Mouse (Mus musculus) kidney, embryonic 14.5 days (tissue): ENCODE results near the gene Trip6. TPM values are rescaled to one million over a fixed set of nuclear protein-coding genes. Genes with fewer than 3 reads are reported as not detected.

ENCODE experiments used
- ATAC-seq: fragments of 200-750 bp; cut with Nextera tagmentation; 2 replicates; pipeline ENCODE4 v1.8.0; 2017; ENCODE audit warnings: moderate number of reproducible peaks, mild to moderate bottlenecking, moderate TSS enrichment, moderate library complexity; ENCODE audit not compliant: low FRiP score, low TSS enrichment
- H3K27ac ChIP-seq: fragments of 300-500 bp; sonication (generic); 2 replicates; pipeline ENCODE4 v1.5.1; 2014; ENCODE audit warnings: low read depth, mild to moderate bottlenecking, low read length, moderate library complexity, mixed read lengths
- H3K27me3 ChIP-seq: fragments of 300-500 bp; sonication (generic); 2 replicates; pipeline ENCODE4 v1.6.1; 2014; ENCODE audit warnings: mild to moderate bottlenecking, low read length; ENCODE audit not compliant: control insufficient read depth, insufficient read depth
- H3K36me3 ChIP-seq: fragments of 300-500 bp; sonication (generic); 2 replicates; pipeline ENCODE4 v1.6.1; 2014; ENCODE audit warnings: low read length, mixed read lengths; ENCODE audit not compliant: control insufficient read depth, insufficient read depth
- H3K4me1 ChIP-seq: fragments of 300-500 bp; sonication (generic); 2 replicates; pipeline ENCODE4 v1.6.1; 2014; ENCODE audit warnings: low read length, mixed read lengths; ENCODE audit not compliant: control insufficient read depth, insufficient read depth
- H3K4me2 ChIP-seq: fragments of 300-500 bp; sonication (generic); replicated peaks from 2 replicates; pipeline ENCODE4 v1.6.1; 2014; ENCODE audit warnings: low read depth, mild to moderate bottlenecking, low read length
- H3K4me3 ChIP-seq: fragments of 300-500 bp; sonication (generic); 2 replicates; pipeline ENCODE4 v1.5.1; 2014; ENCODE audit warnings: mild to moderate bottlenecking, low read length
- H3K9ac ChIP-seq: fragments of 300-500 bp; sonication (generic); 2 replicates; pipeline ENCODE4 v1.6.1; 2014; ENCODE audit warnings: low read depth, mild to moderate bottlenecking, low read length, moderate library complexity
- H3K9me3 ChIP-seq: fragments of 300-500 bp; sonication (generic); 2 replicates; pipeline ENCODE4 v1.6.1; 2016; ENCODE audit warnings: low read length; ENCODE audit not compliant: control insufficient read depth
- WGBS: fragments of 180-500 bp; shearing (Covaris S2); extraction: QIAGEN DNeasy Blood & Tissue Kit; methylation state at CpG from one replicate; pipeline ENCODE4 v1.1.7; 2014; 5-methylcytosine and 5-hydroxymethylcytosine counted together
- polyA plus RNA-seq: library from polyadenylated mRNA; unstranded; fragments of >200 nt; fragmentation: Nextera tagmentation; extraction: Ambion mirVana; gene quantifications from 2 replicates; pipeline ENCODE4 v1.2.1, GENCODE M21; 2014

Trip6 gene
- 52.7 and 62.5 TPM in 2 replicates for polyA plus RNA-seq

GRCm38 (mm10) chr5:137314193-137315083 lies at the start of gene Trip6:
TSS of gene Trip6 (minus strand) at chr5:137314404.
- H3K27me3 ChIP-seq: no peaks in the 10 kb centered on the region
- H3K4me2 ChIP-seq: peak within 1 kb of the TSS; percentile 85
- peak; percentile 96 for ATAC-seq
- H3K9ac ChIP-seq: peak within 1 kb of the TSS; percentile 74
- peak within 1 kb of the TSS; percentile 68 for H3K4me3 ChIP-seq
- whole genome bisulfite sequencing: 13% methylated on average over 30 of the region's 30 CpGs
- no peaks in the 10 kb centered on the region for H3K9me3 ChIP-seq
- H3K4me1 ChIP-seq: peaks cover 32% of the 10 kb centered on the region
- peak within 1 kb of the TSS; percentile 94 for H3K27ac ChIP-seq
- H3K36me3 ChIP-seq: peaks cover 28% of the 10 kb centered on the region

GRCm38 (mm10) chr5:137358382-137358781 lies 44.2 kb upstream of the Trip6 start:
- no peak overlapping the region for H3K4me2 ChIP-seq
- H3K4me1 ChIP-seq: peaks cover 5% of the 10 kb centered on the region; the same call in 1 of the 2 replicates
- H3K27ac ChIP-seq: no peak overlapping the region
- ATAC-seq: no peak
- H3K4me3 ChIP-seq: no peak overlapping the region
- no peaks in the 10 kb centered on the region for H3K27me3 ChIP-seq
- H3K9me3 ChIP-seq: no peaks in the 10 kb centered on the region
- H3K9ac ChIP-seq: no peak overlapping the region
- H3K36me3 ChIP-seq: peaks cover 98% of the 10 kb centered on the region
- 40% methylated on average over 7 of the region's 7 CpGs for WGBS

GRCm38 (mm10) chr5:137354091-137354490 lies 39.9 kb upstream of the Trip6 start:
- no peak for ATAC-seq
- 82% methylated on average over 17 of the region's 17 CpGs for WGBS
- H3K27me3 ChIP-seq: no peaks in the 10 kb centered on the region
- H3K4me2 ChIP-seq: no peak overlapping the region
- H3K9me3 ChIP-seq: no peaks in the 10 kb centered on the region
- no peak overlapping the region for H3K4me3 ChIP-seq
- no peak overlapping the region for H3K27ac ChIP-seq
- peaks cover 56% of the 10 kb centered on the region for H3K36me3 ChIP-seq
- H3K9ac ChIP-seq: no peak overlapping the region
- H3K4me1 ChIP-seq: peaks cover 18% of the 10 kb centered on the region; the same call in 1 of the 2 replicates

- peak overlapping the region; percentile 96 for H3K9ac ChIP-seq
- no peak for ATAC-seq
Measured at GRCm38 (mm10) chr5:137352011-137352975, 38.1 kb upstream of the Trip6 start.

GRCm38 (mm10) chr5:137351394-137351793 lies 37.2 kb upstream of the Trip6 start:
- H3K4me1 ChIP-seq: peaks cover 33% of the 10 kb centered on the region; the same call in 1 of the 2 replicates
- H3K9ac ChIP-seq: peak overlapping the region; percentile 96
- H3K4me2 ChIP-seq: peak overlapping the region; percentile 66
- ATAC-seq: no peak
- H3K4me3 ChIP-seq: peak overlapping the region; percentile 87
- peak overlapping the region; percentile 95; the same call in 1 of the 2 replicates for H3K27ac ChIP-seq
- WGBS: 5% methylated on average over 4 of the region's 4 CpGs
- H3K27me3 ChIP-seq: no peaks in the 10 kb centered on the region
- peaks cover 29% of the 10 kb centered on the region for H3K36me3 ChIP-seq
- no peaks in the 10 kb centered on the region for H3K9me3 ChIP-seq

More at GRCm38 (mm10) chr5:137352011-137352975, 38.1 kb upstream of the Trip6 start:
- H3K4me1 ChIP-seq: peaks cover 28% of the 10 kb centered on the region; the same call in 1 of the 2 replicates
- no peak overlapping the region; the same call in 1 of the 2 replicates for H3K27ac ChIP-seq
- H3K36me3 ChIP-seq: peaks cover 38% of the 10 kb centered on the region
- H3K27me3 ChIP-seq: no peaks in the 10 kb centered on the region
- 6% methylated on average over 16 of the region's 16 CpGs for WGBS
- peak overlapping the region; percentile 66 for H3K4me2 ChIP-seq
- H3K9me3 ChIP-seq: no peaks in the 10 kb centered on the region
- H3K4me3 ChIP-seq: peak overlapping the region; percentile 87

GRCm38 (mm10) chr5:137351058-137351380 lies 36.8 kb upstream of the Trip6 start:
- no peaks in the 10 kb centered on the region for H3K9me3 ChIP-seq
- H3K27me3 ChIP-seq: no peaks in the 10 kb centered on the region
- 0% methylated on average over 8 of the region's 8 CpGs for WGBS
- no peak for ATAC-seq
- H3K36me3 ChIP-seq: peaks cover 26% of the 10 kb centered on the region
- peaks cover 36% of the 10 kb centered on the region; the same call in 1 of the 2 replicates for H3K4me1 ChIP-seq
- H3K9ac ChIP-seq: peak overlapping the region; percentile 96
- H3K4me3 ChIP-seq: peak overlapping the region; percentile 87
- H3K27ac ChIP-seq: peak overlapping the region; percentile 95; the same call in 1 of the 2 replicates
- H3K4me2 ChIP-seq: peak overlapping the region; percentile 66

- Histone ChIP-seq H3K4me1 (peaks cover 38% of the 10 kb centered on the region; the same call in 1 of the 2 replicates), H3K4me2 (peak overlapping the region; percentile 66), H3K4me3 (peak overlapping the region; percentile 87), H3K36me3 (peaks cover 20% of the 10 kb centered on the region), H3K9ac (peak overlapping the region; percentile 96), H3K27me3 (no peaks in the 10 kb centered on the region), H3K9me3 (no peaks in the 10 kb centered on the region), H3K27ac (peak overlapping the region; percentile 95)
- under 1% methylated on average over 55 of the region's 55 CpGs for WGBS
- ATAC-seq: no peak; the same call in 1 of the 2 replicates
Measured at GRCm38 (mm10) chr5:137350205-137351057, 36.2 kb upstream of the Trip6 start.
